Mouse (Mus musculus): ENCODE results near the gene Proz.

DNA sequence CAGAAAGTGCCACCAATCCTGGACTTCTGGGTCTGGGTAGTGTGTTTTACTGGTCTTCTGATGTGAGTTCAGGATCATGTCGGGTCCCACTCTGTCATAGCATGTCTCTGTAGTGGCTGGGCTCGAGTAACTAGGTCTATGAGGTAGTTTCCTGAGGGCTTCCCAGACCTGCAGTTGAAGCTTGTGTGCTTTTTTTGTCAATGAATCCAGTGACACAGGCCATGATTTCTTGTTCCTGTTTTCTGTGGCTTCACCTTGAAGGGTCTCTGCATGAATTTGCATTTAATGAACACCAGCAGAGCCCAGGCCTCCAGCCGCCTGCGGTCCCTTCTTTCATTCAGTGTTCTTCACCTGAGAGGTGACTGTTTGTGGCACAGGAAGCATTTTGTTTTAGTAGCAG, 52.5 kb downstream of the Proz start:
- TF ChIP-seq CTCF (IDR thresholded peaks at IDR 0.05; ENCODE audit: borderline replicate concordance, insufficient read depth, low read length) (no peak), POLR2A (IDR thresholded peaks at IDR 0.05; ENCODE audit: low read depth, low read length) (no peak)
